Mouse (Mus musculus) erythroblast, adult 5-6 weeks (primary cell): ENCODE data around the gene Gsdmc4. TPM values are rescaled to one million over a fixed set of nuclear protein-coding genes. Genes with fewer than 3 reads are reported as not detected.
"Not testable (repeated sequence)": the region's sequence is repeated elsewhere in the genome, so short reads cannot be mapped to it uniquely, and the experiment has no call there.

Experiments
- ATAC-seq: replicated peaks from 2 replicates; pipeline ENCODE4 v1.8.0; 2016; ENCODE audit warnings: moderate number of reproducible peaks, mild to moderate bottlenecking, moderate TSS enrichment, inconsistent platforms; ENCODE audit not compliant: poor library complexity, low FRiP score, severe bottlenecking
- total RNA-seq, 2 experiments: library from RNA; stranded (forward) in 1 of 2; stranded (reverse) in 1 of 2; fragments of 150-400 nt in 1 of 2; fragments of 200-764, 138-1000 nt in 1 of 2; gene quantifications; 2 replicates each; pipeline versions ENCODE4 v1.2.3 to v1.2.4; 2015 to 2017; ENCODE audit warnings: low replicate concordance in 2 of 2

The Gsdmc4 gene
- total RNA-seq (2015; ENCODE audit: low replicate concordance): 1.5 TPM in 1 of 2 replicates, not detected in the other
- not detected in 2 replicates for total RNA-seq (2017; ENCODE audit: low replicate concordance)

DNA sequence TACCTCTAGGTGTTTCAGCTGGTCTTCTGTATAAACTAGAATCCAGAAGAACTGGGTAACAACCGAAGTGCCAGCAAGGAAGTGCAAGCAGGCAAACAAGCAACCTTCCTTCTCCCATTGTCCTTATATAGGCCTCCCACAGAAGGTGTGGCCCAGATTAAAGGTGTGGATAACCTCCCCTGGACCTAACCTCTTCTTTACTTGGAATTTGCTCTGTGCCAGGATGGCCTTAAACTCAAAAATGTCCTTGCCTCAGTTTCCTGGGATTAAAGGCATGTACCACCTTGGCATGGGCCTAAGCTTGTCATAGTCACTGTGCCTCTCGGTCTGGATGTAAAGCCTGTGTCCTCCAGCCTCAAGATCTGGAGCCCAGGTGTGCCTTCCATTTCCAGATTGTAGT lies at the start of gene Gsdmc4:
Gene Gsdmc4 (minus strand): TSS at position 101 of the 400 bp plus-strand sequence.
- ATAC-seq: not testable (repeated sequence)

GRCm38 (mm10) chr15:63960542-63960941 lies 48.4 kb upstream of the Gsdmc4 start:
- ATAC-seq: no peak

DNA sequence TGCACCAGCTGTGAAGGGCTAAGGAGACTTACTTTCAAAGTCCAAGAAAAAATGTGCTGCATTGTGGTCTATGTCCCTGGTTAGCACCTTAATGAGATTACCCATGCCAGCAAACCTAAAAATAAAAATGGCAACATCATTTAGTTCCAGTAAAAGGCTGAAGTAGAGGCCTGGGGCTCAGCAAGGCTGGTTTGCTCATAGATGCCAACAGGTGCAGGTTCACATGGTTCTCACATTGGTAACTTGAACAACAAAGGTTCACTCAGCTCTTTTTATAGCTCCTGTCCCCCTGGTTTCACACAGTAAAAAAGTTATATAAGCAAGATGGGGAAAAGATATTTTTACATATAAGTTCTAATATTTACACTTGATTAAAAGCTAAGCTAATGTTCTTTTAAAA lies 45.5 kb upstream of the Gsdmc4 start:
- ATAC-seq: no peak

DNA sequence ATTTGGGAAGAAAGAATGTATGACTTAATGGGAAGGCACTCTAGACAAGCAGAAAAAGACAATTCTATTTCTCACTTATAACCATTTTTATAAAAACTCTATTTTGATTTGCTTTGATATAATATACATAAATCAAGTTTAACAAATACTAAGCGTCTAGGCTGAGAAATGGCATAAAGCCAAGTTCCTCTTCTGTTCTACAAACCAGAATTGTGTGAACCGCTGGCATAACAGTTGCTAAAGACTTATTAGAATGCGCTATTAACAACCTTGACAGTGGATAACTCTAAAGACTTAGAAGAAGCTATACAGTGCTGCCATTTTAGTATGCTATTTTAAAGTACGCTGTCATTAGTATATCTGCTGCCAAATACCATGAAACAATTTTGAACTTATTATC lies 41.2 kb upstream of the Gsdmc4 start:
- no peak for ATAC-seq

DNA sequence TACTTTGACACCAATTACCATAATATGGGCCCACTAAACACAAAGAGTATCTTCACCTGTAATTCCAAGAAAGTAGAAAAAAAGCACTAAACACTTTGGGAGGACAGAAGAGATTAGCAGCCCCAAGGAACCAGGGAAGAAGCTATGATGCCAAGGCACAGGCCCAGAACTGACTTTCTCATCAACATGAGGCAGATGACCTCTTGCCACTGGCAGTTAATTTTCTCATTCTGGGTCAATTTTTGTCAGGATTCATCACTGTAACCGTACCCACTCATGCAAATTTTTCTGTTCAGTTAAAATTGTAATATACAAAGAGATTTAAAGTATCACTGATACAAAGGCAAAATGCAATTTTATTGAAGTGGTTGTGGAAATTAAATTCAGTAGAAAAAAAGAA lies 29.1 kb upstream of the Gsdmc4 start:
- ATAC-seq: no peak

DNA sequence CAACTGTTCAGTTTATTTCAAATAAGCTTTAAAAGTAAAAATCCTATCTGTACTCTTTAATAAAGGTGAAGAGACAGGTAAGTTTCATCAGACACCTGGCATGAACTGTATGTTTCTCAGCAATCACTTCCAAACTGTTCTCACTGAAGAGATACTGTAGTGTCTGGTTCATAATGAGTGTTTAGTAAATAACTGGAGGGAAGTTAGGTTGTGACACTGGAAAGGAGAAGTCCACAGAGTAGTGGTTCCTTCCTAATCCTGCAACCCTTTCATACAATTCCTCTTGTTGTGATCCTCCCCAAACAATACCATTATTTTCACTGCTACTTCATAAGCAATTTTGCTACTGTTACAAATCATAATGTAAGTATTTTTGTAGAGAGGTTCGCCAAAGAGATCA lies 20.6 kb upstream of the Gsdmc4 start:
- no peak for ATAC-seq

- ATAC-seq: no peak
Measured at GRCm38 (mm10) chr15:63931404-63931803, 19.3 kb upstream of the Gsdmc4 start.

GRCm38 (mm10) chr15:63930107-63931041 lies 18.3 kb upstream of the Gsdmc4 start:
- ATAC-seq: no peak

GRCm38 (mm10) chr15:63926201-63926600 lies 14.1 kb upstream of the Gsdmc4 start:
- no peak for ATAC-seq

DNA sequence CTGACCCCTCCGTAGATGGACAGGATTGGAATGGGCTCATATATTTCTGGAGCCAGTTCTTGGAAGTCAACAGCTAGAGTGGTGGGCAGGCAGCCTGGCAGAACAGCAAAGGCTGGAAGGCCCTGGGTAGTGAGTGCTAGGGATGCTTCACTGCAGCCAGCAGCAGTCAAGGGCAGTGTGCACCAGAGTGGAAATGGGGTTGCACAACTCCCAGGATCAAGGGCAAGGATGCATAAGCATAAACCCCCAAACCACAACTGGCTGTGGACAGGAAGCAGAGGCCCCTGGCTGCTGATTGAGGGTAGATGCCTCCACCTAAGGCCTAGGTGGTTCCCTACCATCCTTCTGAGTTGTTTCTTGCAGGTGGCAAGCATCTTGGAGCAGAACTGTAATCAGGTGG lies 12.4 kb upstream of the Gsdmc4 start:
- ATAC-seq: no peak

GRCm38 (mm10) chr15:63921618-63922017 lies 9.5 kb upstream of the Gsdmc4 start:
- ATAC-seq: not testable (repeated sequence)

GRCm38 (mm10) chr15:63919728-63920127 lies 7.6 kb upstream of the Gsdmc4 start:
- not testable (repeated sequence) for ATAC-seq

DNA sequence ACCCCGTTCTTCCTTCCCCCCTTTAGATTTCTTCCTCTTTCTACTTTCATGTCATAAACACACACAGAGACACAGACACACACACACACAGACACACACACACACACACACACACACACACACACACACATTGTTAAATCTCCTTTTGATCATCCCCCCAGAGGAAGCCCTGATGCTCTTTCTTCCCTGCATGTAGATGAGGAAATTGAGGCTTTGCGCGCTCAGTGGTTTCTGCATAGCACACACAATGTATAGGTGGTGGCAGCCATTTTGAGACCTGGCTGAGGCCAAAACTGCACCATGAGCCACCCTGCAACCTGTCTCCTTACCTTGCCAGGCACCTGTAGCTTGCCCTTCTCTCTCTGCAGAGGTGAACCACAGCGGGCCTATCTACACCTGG lies 4.5 kb upstream of the Gsdmc4 start:
- not testable (repeated sequence) for ATAC-seq

GRCm38 (mm10) chr15:63909896-63910295 lies 2.2 kb downstream of the Gsdmc4 start:
- not testable (repeated sequence) for ATAC-seq

DNA sequence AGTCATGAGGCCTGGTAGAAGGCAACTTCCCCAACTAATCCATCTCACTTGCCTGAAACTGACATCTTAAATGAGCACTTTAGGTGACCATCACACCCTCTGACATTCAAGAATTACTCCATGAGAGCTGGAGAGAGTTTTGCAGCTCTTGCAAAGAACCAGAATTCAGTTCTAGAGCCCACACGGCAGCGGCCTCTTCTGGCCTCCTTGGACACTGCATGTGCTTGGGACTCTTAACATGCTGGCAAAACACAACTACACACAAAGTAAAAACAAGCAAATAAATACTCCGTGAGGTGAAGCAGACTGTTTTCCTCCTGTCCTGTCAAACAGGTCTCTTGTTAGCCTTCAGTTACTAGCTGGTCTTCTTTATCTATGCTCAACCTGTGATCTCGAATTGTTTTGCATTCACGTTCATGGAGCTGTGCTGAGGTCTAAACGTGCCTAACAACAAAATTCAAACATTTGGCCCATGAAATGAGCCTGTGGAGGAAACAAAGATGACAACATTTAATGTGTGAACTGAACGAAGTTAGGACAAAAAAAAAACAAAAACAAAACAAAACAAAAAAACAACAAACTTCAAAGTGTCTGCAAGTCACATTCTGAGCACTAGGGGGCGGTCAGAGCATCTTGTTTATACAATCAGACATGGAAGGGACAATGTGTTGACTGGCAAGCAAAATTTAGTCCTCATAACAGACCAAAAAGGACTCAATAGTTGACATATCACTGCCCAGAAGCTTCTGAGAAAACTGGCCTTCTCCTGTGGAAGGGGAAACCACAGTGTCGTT lies 16.3 kb downstream of the Gsdmc4 start:
- ATAC-seq: peak; percentile 71; the same call in 1 of the 2 replicates

DNA sequence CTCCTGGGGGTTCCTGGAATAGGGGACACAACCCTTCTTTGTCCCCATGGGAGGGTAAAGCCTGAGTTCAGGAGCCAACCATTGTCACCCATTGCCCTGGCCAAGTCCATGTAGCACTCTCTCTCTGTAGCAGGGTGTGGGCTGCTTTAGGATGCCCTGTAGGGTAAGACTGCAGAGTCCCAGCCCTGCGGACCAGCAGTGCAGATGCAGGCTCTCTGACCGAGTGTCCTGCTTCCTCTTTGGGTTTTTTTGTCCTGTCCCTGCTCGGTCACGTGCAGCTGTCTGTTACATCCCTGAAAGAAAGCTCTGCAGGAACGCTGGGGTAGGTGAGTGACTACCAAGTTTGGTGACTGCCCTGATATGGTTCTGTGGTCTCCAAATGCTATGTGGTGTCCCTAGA lies 23.7 kb downstream of the Gsdmc4 start:
- not testable (repeated sequence) for ATAC-seq

- not testable (repeated sequence) for ATAC-seq
Measured at GRCm38 (mm10) chr15:63887949-63888348, 24.1 kb downstream of the Gsdmc4 start.

DNA sequence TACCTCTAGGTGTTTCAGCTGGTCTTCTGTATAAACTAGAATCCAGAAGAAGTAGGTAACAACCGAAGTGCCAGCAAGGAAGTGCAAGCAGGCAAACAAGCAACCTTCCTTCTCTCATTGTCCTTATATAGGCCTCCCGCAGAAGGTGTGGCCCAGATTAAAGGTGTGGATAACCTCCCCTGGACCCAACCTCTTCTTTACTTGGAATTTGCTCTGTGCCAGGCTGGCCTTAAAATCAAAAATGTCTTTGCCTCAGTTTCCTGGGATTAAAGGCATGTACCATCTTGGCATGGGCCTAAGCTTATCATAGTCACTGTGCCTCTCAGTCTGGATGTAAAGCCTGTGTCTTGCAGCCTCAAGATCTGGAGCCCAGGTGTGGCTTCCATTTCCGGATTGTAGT lies 33.6 kb downstream of the Gsdmc4 start, which contains the start of gene Gsdmc3:
Gene Gsdmc3 (minus strand): TSS at position 101 of the 400 bp plus-strand sequence.
- ATAC-seq: not testable (repeated sequence)

DNA sequence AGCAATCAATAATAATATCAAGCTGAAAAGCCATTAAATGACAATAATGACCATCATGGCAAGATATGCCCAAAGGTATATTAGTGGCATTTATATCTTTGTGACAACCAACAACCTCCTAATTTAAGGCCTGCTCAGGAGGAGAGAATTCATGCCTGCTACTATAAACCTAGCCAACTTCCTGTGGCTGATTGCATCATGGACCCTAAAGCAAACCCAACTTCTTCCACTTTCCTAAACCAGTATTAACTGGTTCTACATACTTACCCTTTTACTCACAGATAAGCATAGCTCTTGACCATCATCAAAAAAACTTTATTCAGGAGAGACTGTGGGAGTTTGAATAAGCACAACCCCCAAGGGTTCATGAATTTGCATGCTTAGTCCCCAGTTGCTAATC lies 35.9 kb downstream of the Gsdmc4 start:
- not testable (repeated sequence) for ATAC-seq

GRCm38 (mm10) chr15:63861965-63862364 lies 50.1 kb downstream of the Gsdmc4 start:
- not testable (repeated sequence) for ATAC-seq
